Mouse (Mus musculus): ENCODE measurements around the gene Olfr362.
"Not testable (repeated sequence)": the region's sequence is repeated elsewhere in the genome, so short reads cannot be mapped to it uniquely, and the experiment has no call there.

The Olfr362 gene

DNA sequence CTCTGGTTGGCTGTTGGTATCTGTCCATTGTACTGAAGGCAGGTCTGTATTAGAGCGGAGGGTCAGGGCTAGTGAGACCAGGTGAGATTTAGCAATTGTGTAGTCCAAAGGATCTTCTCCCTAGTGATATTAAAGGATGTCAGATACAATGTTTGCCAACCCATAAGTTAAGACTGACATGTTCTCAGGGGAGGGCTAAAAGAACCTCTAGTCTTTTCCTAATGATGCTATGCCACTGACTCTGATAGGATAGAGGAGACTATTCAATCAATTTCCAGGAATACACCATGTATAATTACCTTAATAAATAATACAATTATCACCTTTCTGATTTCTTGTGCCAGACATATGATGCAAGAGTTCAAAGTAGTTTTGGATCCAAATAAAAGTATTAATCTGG is at the start of gene Olfr362:
Gene Olfr362, minus strand, starts transcription at position 101 of the 400 bp plus-strand sequence.
- in situ Hi-C loops (cut with MboI): no loop called here

DNA sequence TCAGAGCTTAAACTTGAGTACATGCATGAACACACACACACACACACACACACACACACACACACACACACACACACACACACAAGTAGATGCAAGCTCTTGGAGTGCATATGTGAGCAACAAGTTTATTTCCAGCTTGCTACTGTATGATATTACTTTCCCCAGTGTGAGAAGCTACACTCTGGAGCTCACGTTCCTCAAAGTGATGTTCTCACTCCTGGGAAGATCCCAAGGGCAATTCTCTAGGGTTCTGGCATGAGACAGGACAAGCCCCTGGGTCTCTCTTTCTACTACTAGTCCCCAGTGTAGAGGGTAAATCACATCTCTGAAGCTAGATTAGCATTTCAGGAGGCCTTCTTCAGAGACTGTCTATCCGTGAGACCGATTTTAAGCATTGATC is 21.3 kb upstream of the Olfr362 start, which contains the start of gene Olfr364-ps1:
Gene Olfr364-ps1, plus strand, starts transcription at position 301 of the 400 bp plus-strand sequence.
- in situ Hi-C loops (cut with MboI): no loop called here

DNA sequence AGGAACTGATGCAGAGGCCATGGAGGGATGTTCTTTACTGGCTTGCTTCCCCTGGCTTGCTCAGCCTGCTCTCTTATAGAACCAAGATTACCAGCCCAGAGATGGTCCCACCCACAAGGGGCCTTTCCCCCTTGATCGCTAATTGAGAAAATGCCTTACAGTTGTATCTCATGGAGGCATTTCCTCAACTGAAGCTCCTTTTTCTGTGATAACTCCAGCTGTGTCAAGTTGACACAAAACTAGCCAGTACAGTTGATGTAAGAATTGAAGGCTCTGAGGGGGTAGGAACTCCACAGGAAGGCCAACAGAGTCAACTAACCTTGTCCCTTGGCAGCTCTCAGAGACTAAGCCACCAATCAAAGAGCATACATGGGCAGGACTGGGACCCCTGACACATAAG is 28.5 kb downstream of the Olfr362 start, which contains the start of gene Olfr361:
Gene Olfr361, minus strand, starts transcription at position 101 of the 400 bp plus-strand sequence.
- in situ Hi-C loops (cut with MboI): not testable (repeated sequence)

DNA sequence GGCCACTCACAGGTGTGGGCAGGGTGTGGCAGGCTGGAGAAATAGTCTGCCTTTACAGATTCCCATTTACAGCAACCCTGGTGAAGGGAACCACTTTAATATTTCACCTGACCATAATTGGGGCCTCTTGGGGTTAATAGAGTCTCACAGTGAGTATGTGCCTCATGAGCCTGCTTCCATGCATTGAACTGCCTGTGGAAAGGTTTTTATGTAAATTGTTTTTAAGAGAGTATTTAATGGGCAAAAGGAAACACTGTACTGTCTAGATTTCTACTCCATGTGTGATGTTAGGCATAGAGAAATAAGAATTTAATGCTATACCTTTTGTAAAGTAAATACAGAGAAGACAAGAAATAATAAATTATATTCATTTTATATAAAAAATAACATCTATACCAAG is 52.3 kb downstream of the Olfr362 start, which contains the start of gene Olfr360:
Gene Olfr360, plus strand, starts transcription at position 301 of the 400 bp plus-strand sequence.
- in situ Hi-C loops (cut with MboI): no loop called here

Data from mature B cell (primary cell).